Mouse (Mus musculus) neural tube, embryonic 13.5 days (tissue): ENCODE results near the gene Pald1. TPM values are rescaled to one million over a fixed set of nuclear protein-coding genes. Genes with fewer than 3 reads are reported as not detected.

Source experiments
- ATAC-seq: fragments of 200-750 bp; cut with Nextera tagmentation; 2 replicates; pipeline ENCODE4 v1.8.0; 2017; ENCODE audit warnings: low read depth, mild to moderate bottlenecking, moderate TSS enrichment, moderate library complexity
- H3K27ac ChIP-seq: fragments of 300-500 bp; sonication (generic); replicated peaks from 2 replicates; pipeline ENCODE4 v1.5.1; 2015; ENCODE audit warnings: moderate library complexity, mild to moderate bottlenecking, inconsistent platforms
- H3K27me3 ChIP-seq: fragments of 300-500 bp; sonication (generic); 2 replicates; pipeline ENCODE4 v1.6.1; 2015; ENCODE audit warnings: mild to moderate bottlenecking, inconsistent platforms
- H3K36me3 ChIP-seq: fragments of 300-500 bp; sonication (generic); 2 replicates; pipeline ENCODE4 v1.6.1; 2015; ENCODE audit warnings: mild to moderate bottlenecking, inconsistent platforms
- H3K4me1 ChIP-seq: fragments of 300-500 bp; sonication (generic); replicated peaks from 2 replicates; pipeline ENCODE4 v1.6.1; 2015; ENCODE audit warnings: inconsistent platforms
- H3K4me2 ChIP-seq: fragments of 300-500 bp; sonication (generic); 2 replicates; pipeline ENCODE4 v1.6.1; 2015; ENCODE audit warnings: inconsistent platforms, mild to moderate bottlenecking, moderate library complexity
- H3K4me3 ChIP-seq: fragments of 300-500 bp; sonication (generic); 2 replicates; pipeline ENCODE4 v1.5.1; 2015; ENCODE audit warnings: mild to moderate bottlenecking, inconsistent platforms
- H3K9ac ChIP-seq: fragments of 300-500 bp; sonication (generic); 2 replicates; pipeline ENCODE4 v1.6.1; 2015; ENCODE audit warnings: moderate library complexity, mild to moderate bottlenecking, inconsistent platforms
- H3K9me3 ChIP-seq: fragments of 300-500 bp; sonication (generic); 2 replicates; pipeline ENCODE4 v1.6.1; 2016; ENCODE audit warnings: inconsistent platforms
- WGBS: fragments of 180-500 bp; shearing (Covaris S2); methylation state at CpG from one replicate; pipeline ENCODE4 v1.1.7; 2015; 5-methylcytosine and 5-hydroxymethylcytosine counted together
- polyA plus RNA-seq: library from polyadenylated mRNA; unstranded; fragments of >200 nt; fragmentation: Nextera tagmentation; extraction: Ambion mirVana; gene quantifications from 2 replicates; pipeline ENCODE4 v1.2.1, GENCODE M21; 2015

Pald1 gene
- polyA plus RNA-seq, 1 experiment from 2014 or later: 31.5 TPM

DNA sequence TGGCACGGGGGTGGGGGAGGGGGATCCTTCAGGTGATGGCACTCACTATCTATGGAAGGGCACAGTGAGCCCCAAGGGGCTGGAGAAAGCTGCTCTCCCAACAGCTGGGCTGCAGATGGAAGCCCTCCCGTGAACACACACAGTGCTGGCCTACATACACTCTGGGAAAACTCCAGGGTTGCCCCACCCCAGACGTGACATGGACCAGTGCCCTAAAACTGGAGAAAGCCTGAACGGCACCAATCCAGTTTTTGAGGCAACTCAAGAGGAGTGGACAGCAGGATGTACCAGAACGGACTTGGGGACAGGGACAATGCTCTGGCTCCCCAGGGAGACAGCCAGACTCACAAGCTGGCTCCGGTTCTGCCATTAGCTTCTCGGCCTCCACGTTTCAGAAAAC, 58.6 kb downstream of the Pald1 start:
- WGBS: 64% methylated on average over 8 of the region's 8 CpGs
- Histone ChIP-seq H3K4me1 (peaks cover 27% of the 10 kb centered on the region), H3K9ac (no peak overlapping the region)

DNA sequence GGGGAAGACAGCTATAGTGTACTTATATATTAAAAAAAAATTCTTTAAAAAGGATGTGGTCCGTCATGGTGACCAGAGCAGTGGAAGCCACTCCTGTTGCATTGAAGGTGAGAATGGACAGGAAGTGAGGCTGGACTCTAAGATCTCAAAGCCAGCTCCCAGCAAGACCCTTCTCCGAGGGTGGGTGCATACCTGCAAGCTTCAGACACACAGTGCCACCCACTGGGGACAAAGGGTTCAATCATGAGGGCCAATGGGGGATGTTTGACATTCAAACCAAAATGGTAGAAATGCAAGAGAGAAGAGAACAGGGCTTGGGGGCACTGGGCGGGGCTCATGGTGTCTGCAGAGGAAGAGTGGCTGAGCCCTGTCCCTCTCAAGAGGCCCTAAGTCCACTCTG, 64.8 kb downstream of the Pald1 start:
- Histone ChIP-seq H3K4me3 (no peak overlapping the region), H3K9ac (no peak overlapping the region), H3K9me3 (no peaks in the 10 kb centered on the region; the same call in 1 of the 2 replicates), H3K4me2 (no peak overlapping the region), H3K36me3 (peaks cover 32% of the 10 kb centered on the region), H3K4me1 (no peaks in the 10 kb centered on the region), H3K27ac (no peak overlapping the region), H3K27me3 (no peaks in the 10 kb centered on the region)
- ATAC-seq: no peak
- WGBS: 91% methylated on average over 3 of the region's 3 CpGs

More for the DNA sequence above, 58.6 kb downstream of the Pald1 start:
- Histone ChIP-seq H3K27me3 (no peaks in the 10 kb centered on the region), H3K4me3 (no peak overlapping the region), H3K9me3 (no peaks in the 10 kb centered on the region; the same call in 1 of the 2 replicates), H3K36me3 (peaks cover 30% of the 10 kb centered on the region), H3K27ac (no peak overlapping the region), H3K4me2 (no peak overlapping the region)
- no peak for ATAC-seq

DNA sequence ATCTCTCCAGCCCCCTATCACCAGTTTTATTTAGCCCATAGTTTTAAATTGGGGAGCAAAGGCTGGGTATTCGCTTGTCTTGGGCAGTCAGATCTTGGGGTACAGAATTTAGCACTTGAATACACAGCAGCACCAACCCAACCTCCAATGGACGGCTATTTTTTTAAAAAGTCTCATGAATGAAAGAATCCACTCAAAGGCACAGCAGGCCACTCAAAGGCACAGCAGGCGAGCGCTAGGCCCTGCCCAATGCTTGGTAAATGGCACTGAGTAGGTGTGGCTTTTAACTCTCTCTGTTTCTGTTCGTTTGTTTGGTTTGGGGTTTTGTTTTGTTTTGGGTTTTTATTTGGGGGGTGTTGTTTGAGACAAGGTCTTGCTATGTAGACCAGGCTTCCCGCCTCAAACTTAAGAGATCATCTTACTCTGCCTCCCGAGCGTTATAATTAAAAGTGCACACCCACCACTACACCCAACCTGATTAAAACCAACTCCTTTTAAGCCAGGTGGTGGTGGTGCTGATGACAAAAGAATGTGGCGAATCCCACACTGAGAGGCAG, 67.9 kb downstream of the Pald1 start:
- ATAC-seq: no peak
- H3K27ac ChIP-seq: no peak overlapping the region
- no peak overlapping the region for H3K9ac ChIP-seq
- WGBS: 22% methylated on average over 9 of the region's 9 CpGs
- H3K36me3 ChIP-seq: peaks cover 11% of the 10 kb centered on the region
- H3K9me3 ChIP-seq: no peaks in the 10 kb centered on the region
- H3K27me3 ChIP-seq: no peaks in the 10 kb centered on the region
- no peak overlapping the region for H3K4me2 ChIP-seq
- H3K4me1 ChIP-seq: no peaks in the 10 kb centered on the region
- no peak overlapping the region for H3K4me3 ChIP-seq

DNA sequence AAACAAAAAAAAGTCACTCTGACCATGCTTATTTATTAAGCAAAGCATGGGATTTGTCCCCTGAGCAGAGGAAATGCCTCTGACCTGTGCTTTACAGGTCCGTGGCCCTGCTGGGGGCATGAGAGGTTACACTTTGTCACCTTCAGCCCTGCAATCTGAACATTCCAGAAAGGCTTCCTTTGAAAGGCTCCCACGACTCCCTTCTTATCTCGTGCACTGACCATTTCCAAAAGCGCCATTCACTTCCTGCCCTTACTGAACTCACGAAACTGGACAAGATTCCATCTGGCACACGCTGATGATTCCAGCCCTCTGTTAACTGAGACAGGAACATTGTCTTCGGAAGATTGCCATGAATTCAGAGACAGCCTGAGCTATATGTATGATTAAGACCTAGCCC, 69.6 kb downstream of the Pald1 start:
- ATAC-seq: no peak
- Histone ChIP-seq H3K4me1 (no peaks in the 10 kb centered on the region), H3K36me3 (peaks cover 3% of the 10 kb centered on the region; the same call in 1 of the 2 replicates), H3K4me3 (no peak overlapping the region), H3K9me3 (no peaks in the 10 kb centered on the region), H3K27me3 (no peaks in the 10 kb centered on the region), H3K4me2 (no peak overlapping the region), H3K9ac (no peak overlapping the region), H3K27ac (no peak overlapping the region)
- WGBS: 78% methylated on average over 7 of the region's 7 CpGs

DNA sequence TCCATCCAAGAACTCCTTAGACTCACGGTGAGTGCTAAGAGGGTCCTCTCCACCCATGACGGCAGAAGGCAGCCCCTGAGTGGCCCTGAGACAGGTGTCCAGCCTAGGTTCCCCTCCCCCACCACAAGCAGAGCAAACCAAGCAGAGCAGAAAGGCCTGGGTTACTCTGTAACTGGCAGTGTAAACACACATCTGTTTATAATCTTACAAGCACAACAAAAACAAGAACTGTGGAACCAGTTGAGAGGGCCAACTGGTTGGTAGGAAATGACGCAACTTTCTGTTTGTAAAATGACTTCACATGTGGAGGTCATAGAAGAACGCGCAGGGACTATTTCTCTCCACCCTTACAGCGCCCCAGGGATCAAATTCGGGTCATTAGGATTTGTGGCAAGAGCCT, 70.6 kb downstream of the Pald1 start:
- 58% methylated on average over 7 of the region's 7 CpGs for WGBS
- H3K27me3 ChIP-seq: no peaks in the 10 kb centered on the region

DNA sequence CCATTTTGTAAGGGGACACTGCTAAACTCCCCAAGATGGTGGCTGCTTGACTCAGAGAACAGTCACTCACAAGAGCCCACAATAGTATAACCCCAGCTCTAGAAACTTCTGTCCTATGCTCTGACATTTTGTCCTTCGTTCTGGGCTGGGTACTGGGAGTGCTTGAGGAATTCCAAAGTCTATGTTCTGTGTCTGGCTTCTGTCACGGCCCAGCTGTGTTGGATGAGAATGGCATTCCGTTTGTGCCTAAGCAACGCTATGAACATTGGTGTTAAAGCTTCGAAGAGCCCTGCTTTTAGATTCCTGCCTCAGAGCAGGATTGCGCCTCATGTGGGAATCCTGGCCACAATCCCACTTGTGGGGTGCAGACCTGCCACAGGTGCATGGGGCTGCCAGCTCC, 71.2 kb downstream of the Pald1 start:
- H3K4me2 ChIP-seq: no peak overlapping the region
- no peak overlapping the region for H3K27ac ChIP-seq
- H3K27me3 ChIP-seq: no peaks in the 10 kb centered on the region
- 82% methylated on average over 6 of the region's 6 CpGs for WGBS
- no peaks in the 10 kb centered on the region for H3K9me3 ChIP-seq
- no peak overlapping the region for H3K4me3 ChIP-seq
- no peaks in the 10 kb centered on the region for H3K4me1 ChIP-seq
- H3K9ac ChIP-seq: no peak overlapping the region
- no peak for ATAC-seq
- H3K36me3 ChIP-seq: no peaks in the 10 kb centered on the region

More for the DNA sequence above, 70.6 kb downstream of the Pald1 start:
- Histone ChIP-seq H3K4me2 (no peak overlapping the region), H3K4me1 (no peaks in the 10 kb centered on the region), H3K4me3 (no peak overlapping the region), H3K9ac (no peak overlapping the region), H3K9me3 (no peaks in the 10 kb centered on the region), H3K36me3 (no peaks in the 10 kb centered on the region), H3K27ac (no peak overlapping the region)
- no peak for ATAC-seq

DNA sequence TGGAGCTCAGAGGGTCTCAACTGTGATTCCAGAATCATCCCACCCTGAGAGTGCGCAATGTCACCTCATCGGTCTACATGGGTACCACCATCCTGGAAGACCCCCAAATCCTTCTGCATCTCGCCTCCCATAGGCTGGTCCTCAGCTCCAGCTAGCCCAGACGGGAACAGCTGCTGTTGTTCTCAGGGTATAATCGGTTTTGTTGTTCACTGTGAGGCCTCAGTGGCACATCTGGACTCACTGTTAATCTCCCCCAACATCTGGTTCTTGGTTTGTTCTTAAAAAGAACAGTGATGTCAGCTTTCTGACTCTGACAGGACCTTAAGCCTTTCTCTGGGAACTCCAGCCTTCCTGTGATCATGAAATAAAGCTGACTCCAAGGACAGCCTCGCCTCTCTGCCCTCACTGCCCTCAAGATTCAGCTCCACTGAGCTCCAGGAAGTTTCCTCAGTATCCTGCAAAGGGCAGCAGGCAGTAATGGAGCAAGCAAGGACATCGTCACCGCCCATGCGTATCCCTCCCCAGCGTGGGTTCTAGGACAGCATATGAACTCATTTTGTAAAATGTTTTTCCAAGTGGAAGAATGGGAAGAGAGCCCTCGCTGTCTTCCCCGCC, 74.5 kb downstream of the Pald1 start:
- 68% methylated on average over 12 of the region's 12 CpGs for WGBS
- no peaks in the 10 kb centered on the region for H3K36me3 ChIP-seq

DNA sequence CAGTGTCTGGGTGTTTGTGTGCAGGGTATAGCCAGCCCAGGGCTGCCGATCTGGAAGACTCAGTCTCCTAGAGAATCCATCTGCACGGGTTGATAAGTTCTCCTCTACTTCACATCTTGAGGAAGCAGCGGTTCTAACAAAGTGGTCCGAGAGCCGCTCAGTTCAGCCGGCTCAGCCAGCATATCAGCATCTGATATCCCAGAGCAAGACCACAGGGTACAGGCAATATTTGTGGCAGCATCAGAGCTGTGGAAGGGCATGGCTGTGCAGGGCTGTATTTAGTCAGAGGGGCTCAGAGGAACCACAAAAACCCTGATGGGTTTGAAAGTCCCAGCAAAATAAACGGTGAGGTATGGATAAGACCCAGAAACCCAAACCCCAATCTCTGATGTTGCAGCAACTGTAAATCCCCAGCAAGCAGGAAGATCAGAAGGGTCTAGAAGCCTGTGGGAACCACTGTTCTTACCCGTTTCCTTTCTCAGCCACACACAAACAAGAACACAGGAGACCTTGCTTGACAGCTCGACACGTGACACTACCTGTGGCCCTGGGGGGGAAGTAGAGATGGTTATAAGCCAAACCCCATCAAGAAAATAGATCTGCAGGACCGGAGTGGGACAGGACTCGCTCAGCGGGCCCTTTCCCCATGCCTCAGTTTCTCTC, 77.3 kb downstream of the Pald1 start:
- WGBS: 87% methylated on average over 13 of the region's 13 CpGs
- no peaks in the 10 kb centered on the region for H3K36me3 ChIP-seq
- no peak overlapping the region for H3K9ac ChIP-seq
- no peak overlapping the region for H3K4me3 ChIP-seq
- H3K4me2 ChIP-seq: no peak overlapping the region
- H3K9me3 ChIP-seq: no peaks in the 10 kb centered on the region
- H3K27me3 ChIP-seq: no peaks in the 10 kb centered on the region
- H3K27ac ChIP-seq: no peak overlapping the region
- ATAC-seq: no peak
- no peaks in the 10 kb centered on the region for H3K4me1 ChIP-seq

More for the DNA sequence above, 74.5 kb downstream of the Pald1 start:
- H3K27ac ChIP-seq: no peak overlapping the region
- no peak overlapping the region for H3K4me2 ChIP-seq
- no peaks in the 10 kb centered on the region for H3K27me3 ChIP-seq
- no peaks in the 10 kb centered on the region for H3K9me3 ChIP-seq
- ATAC-seq: no peak
- H3K9ac ChIP-seq: no peak overlapping the region
- no peak overlapping the region for H3K4me3 ChIP-seq
- H3K4me1 ChIP-seq: no peaks in the 10 kb centered on the region

DNA sequence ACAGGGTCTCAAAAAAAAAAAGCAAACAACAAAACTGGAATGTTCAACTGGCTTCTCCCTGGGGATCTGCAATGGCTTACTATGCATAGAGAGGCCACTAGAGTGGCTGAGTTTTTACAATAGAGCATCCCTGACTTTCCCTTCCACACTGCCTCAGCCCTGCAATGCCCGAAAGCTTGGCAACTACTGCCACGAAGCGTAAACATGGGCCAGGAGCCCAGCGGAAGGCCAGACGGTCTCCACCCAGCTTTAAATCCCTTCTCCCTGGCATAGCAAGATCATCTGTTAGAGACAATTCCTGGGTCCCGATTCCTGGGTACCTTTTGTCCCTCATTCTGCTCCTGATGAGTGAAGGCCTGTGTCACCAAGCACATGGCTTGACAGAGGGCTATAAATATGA, 79.3 kb downstream of the Pald1 start:
- no peak overlapping the region for H3K4me2 ChIP-seq
- ATAC-seq: no peak
- WGBS: 76% methylated on average over 6 of the region's 6 CpGs
- H3K36me3 ChIP-seq: no peaks in the 10 kb centered on the region
- no peak overlapping the region for H3K4me3 ChIP-seq
- no peaks in the 10 kb centered on the region for H3K27me3 ChIP-seq
- H3K9me3 ChIP-seq: no peaks in the 10 kb centered on the region
- no peak overlapping the region for H3K9ac ChIP-seq
- H3K4me1 ChIP-seq: no peaks in the 10 kb centered on the region
- H3K27ac ChIP-seq: no peak overlapping the region

DNA sequence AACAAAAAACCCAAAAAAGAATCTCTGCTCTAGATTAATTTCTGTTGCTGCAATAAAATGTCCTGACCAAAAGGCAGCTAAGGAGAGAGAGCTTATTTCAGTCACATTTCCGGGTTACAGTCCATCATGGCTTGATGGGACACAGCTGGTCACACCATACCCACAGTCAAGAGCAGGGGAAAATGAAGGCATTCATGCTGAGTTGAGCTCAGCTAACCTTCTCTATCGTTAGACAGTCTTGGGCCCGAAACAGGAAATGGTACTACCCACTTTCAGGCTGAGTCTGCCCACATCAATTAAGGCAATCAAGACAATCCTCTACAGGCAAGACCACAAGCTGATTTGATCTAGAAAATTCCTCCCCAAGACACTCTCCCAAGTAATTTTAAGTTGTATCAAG, 82.3 kb downstream of the Pald1 start:
- 75% methylated on average over 3 of the region's 3 CpGs for WGBS
- no peak overlapping the region for H3K27ac ChIP-seq

DNA sequence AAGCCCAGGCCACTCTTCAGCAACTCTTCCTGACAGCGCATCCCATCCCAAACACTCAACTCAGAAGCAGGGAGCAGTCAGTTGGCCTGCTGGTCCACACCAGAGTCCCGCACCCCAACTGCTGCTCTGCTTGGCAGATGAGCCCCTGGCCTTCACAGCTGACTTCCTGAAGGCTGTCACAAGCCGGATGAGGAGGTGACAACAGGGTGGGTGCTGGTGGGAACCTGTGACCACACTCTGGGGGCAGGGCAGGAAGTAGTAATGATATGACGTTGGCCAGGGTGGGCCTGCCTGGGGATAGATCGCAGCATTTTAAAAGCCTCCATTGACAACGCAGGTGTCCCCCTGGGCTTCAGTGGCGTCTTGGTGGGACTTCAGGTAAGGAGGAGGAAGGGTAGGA, 85.9 kb downstream of the Pald1 start, which contains the start of gene Prf1:
TSS of gene Prf1 (plus strand) at position 357 of the 400 bp plus-strand sequence.
- H3K4me2 ChIP-seq: no peak within 1 kb of the TSS
- no peak within 1 kb of the TSS for H3K27ac ChIP-seq
- no peaks in the 10 kb centered on the region for H3K27me3 ChIP-seq
- H3K4me3 ChIP-seq: no peak within 1 kb of the TSS
- no peak for ATAC-seq
- no peaks in the 10 kb centered on the region for H3K9me3 ChIP-seq
- WGBS: 86% methylated on average over 7 of the region's 7 CpGs
- no peak within 1 kb of the TSS for H3K9ac ChIP-seq
- no peaks in the 10 kb centered on the region for H3K36me3 ChIP-seq
- H3K4me1 ChIP-seq: no peaks in the 10 kb centered on the region

More for the DNA sequence above, 82.3 kb downstream of the Pald1 start:
- ATAC-seq: no peak
- Histone ChIP-seq H3K4me1 (no peaks in the 10 kb centered on the region), H3K9ac (no peak overlapping the region), H3K9me3 (no peaks in the 10 kb centered on the region), H3K4me2 (no peak overlapping the region), H3K36me3 (no peaks in the 10 kb centered on the region), H3K27me3 (no peaks in the 10 kb centered on the region), H3K4me3 (no peak overlapping the region)

DNA sequence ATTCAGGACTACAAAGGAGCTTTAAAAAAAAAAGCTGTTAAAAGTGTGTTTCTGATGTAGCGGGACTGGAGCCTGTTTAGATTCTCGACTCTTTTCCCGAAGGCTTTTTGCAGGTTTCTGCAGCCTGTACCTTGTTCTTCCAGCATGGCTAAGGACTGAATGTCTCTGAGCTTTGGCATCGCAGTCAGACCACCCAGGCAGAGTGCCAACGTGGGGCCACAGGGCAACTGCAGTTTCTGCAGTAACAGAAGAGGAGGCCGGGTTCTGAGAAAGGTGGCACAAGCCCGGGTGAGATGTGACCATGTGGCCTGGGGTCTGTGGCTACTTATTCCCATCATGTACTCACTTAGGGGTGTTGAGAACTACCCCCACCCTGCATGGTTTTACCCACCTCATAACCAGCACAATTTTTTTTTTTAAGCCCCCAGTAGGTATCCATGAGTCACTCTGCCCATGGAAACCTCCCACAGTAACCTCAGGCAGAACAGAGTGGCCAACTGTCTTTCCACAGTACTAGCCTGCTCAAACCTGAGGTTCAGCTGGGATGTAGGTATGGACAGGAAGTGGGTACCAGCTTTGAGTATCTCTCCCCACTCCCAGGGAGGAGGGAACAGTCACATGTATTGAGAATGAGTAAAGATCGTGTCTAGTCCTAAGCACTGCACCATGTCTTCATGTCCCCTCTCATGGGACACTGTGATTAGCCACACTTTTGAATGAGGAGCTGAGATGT, 86.5 kb downstream of the Pald1 start:
- Histone ChIP-seq H3K27ac (no peak overlapping the region), H3K4me1 (no peaks in the 10 kb centered on the region), H3K9ac (no peak overlapping the region), H3K9me3 (no peaks in the 10 kb centered on the region), H3K27me3 (no peaks in the 10 kb centered on the region), H3K4me3 (no peak overlapping the region), H3K4me2 (no peak overlapping the region), H3K36me3 (no peaks in the 10 kb centered on the region)
- no peak for ATAC-seq
- WGBS: 80% methylated on average over 8 of the region's 8 CpGs
